Mouse (Mus musculus) embryonic fibroblast, embryonic 13.5 days (primary cell): ENCODE data around the gene Tas2r143.

Experiments
- CTCF ChIP-seq: IDR thresholded peaks from 2 replicates; pipeline ENCODE4 v1.5.1; 2011; ENCODE audit warnings: mild to moderate bottlenecking, control low read depth, low read length, moderate library complexity, borderline replicate concordance; ENCODE audit not compliant: insufficient read depth
- POLR2A ChIP-seq: IDR thresholded peaks from 2 replicates; pipeline ENCODE4 v1.6.1; 2011; ENCODE audit warnings: low read depth, mild to moderate bottlenecking, control low read depth, low read length, moderate library complexity

DNA sequence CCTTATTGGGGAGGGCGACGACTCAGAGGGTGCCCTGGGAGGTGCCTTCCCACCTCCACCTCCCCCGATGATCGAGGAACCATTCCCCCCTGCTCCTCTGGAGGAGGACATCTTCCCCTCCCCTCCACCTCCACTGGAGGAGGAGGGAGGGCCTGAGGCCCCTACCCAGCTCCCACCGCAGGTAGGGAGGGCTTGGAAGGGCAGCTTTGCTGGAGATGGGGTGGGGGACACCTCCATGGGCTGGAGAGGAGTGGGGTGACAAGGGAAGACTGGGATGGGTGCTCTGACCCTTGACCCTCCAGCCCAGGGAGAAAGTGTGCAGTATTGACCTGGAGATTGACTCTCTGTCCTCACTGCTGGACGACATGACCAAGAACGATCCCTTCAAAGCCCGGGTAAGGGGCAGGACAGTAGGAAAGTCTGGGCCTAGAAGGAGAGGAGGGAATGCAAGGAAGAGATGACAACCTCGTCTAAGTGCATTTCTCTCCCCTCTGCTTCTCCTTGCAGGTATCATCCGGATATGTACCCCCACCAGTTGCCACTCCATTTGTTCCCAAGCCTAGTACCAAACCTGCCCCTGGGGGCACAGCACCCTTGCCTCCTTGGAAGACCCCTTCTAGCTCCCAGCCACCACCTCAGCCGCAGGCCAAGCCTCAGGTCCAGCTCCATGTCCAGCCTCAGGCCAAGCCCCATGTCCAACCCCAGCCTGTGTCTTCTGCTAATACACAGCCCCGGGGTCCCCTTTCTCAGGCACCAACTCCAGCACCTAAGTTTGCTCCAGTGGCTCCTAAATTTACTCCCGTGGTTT, 48.9 kb upstream of the Tas2r143 start:
- TF ChIP-seq CTCF (no peak), POLR2A (0 out of 2 replicates have a peak, but pooled peaks have one; percentile 23)
